Mouse (Mus musculus): ENCODE data around the gene Tubg2.

- TF ChIP-seq POLR2A (IDR thresholded peaks at IDR 0.05; ENCODE audit: low read depth, low read length) (no peak), CTCF (conservative IDR thresholded peaks at IDR 0.05; ENCODE audit: insufficient read depth, insufficient read length, low read depth, low read length) (no peak)
Measured at GRCm38 (mm10) chr11:101174389-101174745, 18.7 kb downstream of the Tubg2 start.
